Mouse (Mus musculus) cerebellum, adult 2 months (tissue): Measurements from ENCODE around the gene Fam53a. TPM values are rescaled to one million over a fixed set of nuclear protein-coding genes. Genes with fewer than 3 reads are reported as not detected.

Source experiments
- DNase-seq, 2 experiments: peaks; one replicate each; pipeline ENCODE4 v3.0.0; 2021
- H3K27ac ChIP-seq: fragments of 200-500 bp; 2 replicates; pipeline ENCODE4 v1.5.1; 2012; ENCODE audit warnings: low read length, control low read depth, inconsistent platforms; ENCODE audit not compliant: insufficient read depth
- H3K27me3 ChIP-seq: fragments of 200-500 bp; 2 replicates; pipeline ENCODE4 v1.6.1; 2012; ENCODE audit warnings: inconsistent platforms, mild to moderate bottlenecking, low read length, moderate library complexity; ENCODE audit not compliant: control insufficient read depth, insufficient read depth
- H3K4me1 ChIP-seq: fragments of 200-500 bp; 2 replicates; pipeline ENCODE4 v1.6.1; 2011; ENCODE audit warnings: low read length; ENCODE audit not compliant: control insufficient read depth, insufficient read depth
- H3K4me3 ChIP-seq: fragments of 200-500 bp; replicated peaks from 2 replicates; pipeline ENCODE3; 2011; ENCODE audit warnings: mild to moderate bottlenecking, low read depth, low read length, control low read depth; ENCODE audit not compliant: insufficient read depth
- CTCF ChIP-seq: fragments of 200-500 bp; IDR thresholded peaks from 2 replicates; pipeline ENCODE4 v1.5.1; 2011; ENCODE audit warnings: low read depth, mild to moderate bottlenecking, control low read depth, low read length, moderate library complexity, borderline replicate concordance; ENCODE audit not compliant: insufficient read depth
- POLR2A ChIP-seq: fragments of 200-500 bp; IDR thresholded peaks from 2 replicates; pipeline ENCODE4 v1.6.1; 2011; ENCODE audit warnings: low read length, control low read depth, borderline replicate concordance; ENCODE audit not compliant: insufficient read depth
- WGBS: fragments of 180-500 bp; shearing (Covaris S2); methylation state at CpG from one replicate; pipeline ENCODE4 v1.1.7; 2018; 5-methylcytosine and 5-hydroxymethylcytosine counted together
- polyA plus RNA-seq: library from polyadenylated mRNA; depleted of rRNA; stranded (reverse); fragments of >200 nt; gene quantifications from 2 replicates; pipeline ENCODE4 v1.2.3, GENCODE M21; 2012

Gene Fam53a
- polyA plus RNA-seq, 1 experiment, result 18.0 TPM

- WGBS, result 95% methylated on average over 15 of the region's 15 CpGs
- H3K27ac ChIP-seq, result no peak overlapping the region
- DNase-seq, result no peak
- no peak overlapping the region for H3K4me3 ChIP-seq
- no peaks in the 10 kb centered on the region for H3K27me3 ChIP-seq
- peaks cover 36% of the 10 kb centered on the region for H3K4me1 ChIP-seq
- TF ChIP-seq CTCF, result no peak
- TF ChIP-seq POLR2A, result no peak
These were observed 22.0 kb downstream of the Fam53a start for GRCm38 (mm10) chr5:33607434-33607833.

- H3K27ac ChIP-seq, result no peak overlapping the region; the same call in 1 of the 2 replicates
- no peak for TF ChIP-seq POLR2A
- TF ChIP-seq CTCF, result no peak
- H3K27me3 ChIP-seq, result no peaks in the 10 kb centered on the region
- 8% methylated on average over 7 of the region's 7 CpGs for WGBS
- no peak overlapping the region for H3K4me3 ChIP-seq
- H3K4me1 ChIP-seq, result peaks cover 28% of the 10 kb centered on the region
- peak; percentile 41 to 44 for DNase-seq
These were observed 22.8 kb downstream of the Fam53a start for GRCm38 (mm10) chr5:33606631-33607030.

GRCm38 (mm10) chr5:33605314-33605713 is 24.1 kb downstream of the Fam53a start:
- H3K4me3 ChIP-seq, result no peak overlapping the region
- no peak overlapping the region for H3K27ac ChIP-seq
- 46% methylated on average over 5 of the region's 5 CpGs for WGBS
- no peak for TF ChIP-seq POLR2A
- TF ChIP-seq CTCF, result no peak
- H3K27me3 ChIP-seq, result no peaks in the 10 kb centered on the region
- H3K4me1 ChIP-seq, result peaks cover 22% of the 10 kb centered on the region
- peak; percentile 34 to 36 for DNase-seq

- no peaks in the 10 kb centered on the region for H3K4me1 ChIP-seq
- H3K27ac ChIP-seq, result no peak overlapping the region
- no peak for TF ChIP-seq POLR2A
- TF ChIP-seq CTCF, result 0 out of 2 replicates have a peak, but pooled peaks have one; percentile 17
- no peaks in the 10 kb centered on the region for H3K27me3 ChIP-seq
- no peak overlapping the region for H3K4me3 ChIP-seq
- DNase-seq, result no peak
- 50% methylated on average over 2 of the region's 2 CpGs for WGBS
These were observed 35.8 kb downstream of the Fam53a start for GRCm38 (mm10) chr5:33593620-33594019.

- peak; percentile 71 to 73 for DNase-seq
- WGBS, result 64% methylated on average over 5 of the region's 5 CpGs
- peak; percentile 96 for TF ChIP-seq CTCF
- no peak for TF ChIP-seq POLR2A
- H3K4me3 ChIP-seq, result no peak overlapping the region
- H3K27me3 ChIP-seq, result no peaks in the 10 kb centered on the region
- peaks cover 5% of the 10 kb centered on the region; the same call in 1 of the 2 replicates for H3K4me1 ChIP-seq
- H3K27ac ChIP-seq, result no peak overlapping the region
These were observed 40.1 kb downstream of the Fam53a start for GRCm38 (mm10) chr5:33589221-33589888.

- H3K27ac ChIP-seq, result no peak overlapping the region
- H3K4me1 ChIP-seq, result peaks cover 5% of the 10 kb centered on the region; the same call in 1 of the 2 replicates
- 27% methylated on average over 3 of the region's 3 CpGs for WGBS
- H3K27me3 ChIP-seq, result no peaks in the 10 kb centered on the region
- TF ChIP-seq POLR2A (no peak), CTCF (no peak)
- DNase-seq, result no peak
- H3K4me3 ChIP-seq, result no peak overlapping the region
These were observed 41.4 kb downstream of the Fam53a start for GRCm38 (mm10) chr5:33588066-33588465.

- Histone ChIP-seq H3K4me3 (no peak overlapping the region), H3K27me3 (no peaks in the 10 kb centered on the region), H3K4me1 (peaks cover 5% of the 10 kb centered on the region; the same call in 1 of the 2 replicates), H3K27ac (no peak overlapping the region)
- 25% methylated on average over 18 of the region's 18 CpGs for WGBS
- TF ChIP-seq POLR2A (no peak), CTCF (no peak)
- no peak for DNase-seq
These were observed 41.9 kb downstream of the Fam53a start for GRCm38 (mm10) chr5:33587498-33588058.

- H3K4me1 ChIP-seq, result no peaks in the 10 kb centered on the region; the same call in 1 of the 2 replicates
- H3K27ac ChIP-seq, result no peak overlapping the region
- TF ChIP-seq CTCF, result no peak
- TF ChIP-seq POLR2A, result no peak
- H3K27me3 ChIP-seq, result no peaks in the 10 kb centered on the region
- WGBS, result 51% methylated on average over 1 of the region's 1 CpGs
- no peak for DNase-seq
- H3K4me3 ChIP-seq, result no peak overlapping the region
These were observed 49.1 kb downstream of the Fam53a start for GRCm38 (mm10) chr5:33580336-33580735.
